8 mouse cellular contexts compared by ENCODE assay signal in the genomic region with DNA sequence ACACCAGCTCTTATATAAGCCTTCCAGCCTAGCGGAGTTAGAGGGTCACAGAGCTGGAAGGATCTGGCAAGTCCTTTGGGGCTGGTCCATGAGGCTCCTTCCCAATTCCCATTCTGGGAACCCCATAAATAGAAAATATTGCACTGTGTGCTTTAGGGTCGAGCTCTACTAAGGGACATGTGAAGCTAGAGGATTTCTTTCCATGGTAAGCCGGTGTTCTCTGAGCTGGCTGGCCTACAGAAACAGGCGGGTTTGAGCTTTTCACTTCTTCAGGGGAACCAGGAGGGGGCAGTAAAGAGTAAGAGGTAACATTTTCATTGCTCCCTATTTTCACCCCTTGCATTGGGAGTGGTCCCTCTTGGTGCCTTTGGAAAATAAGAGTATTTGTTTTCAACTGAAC. TPM values are rescaled to one million over a fixed set of nuclear protein-coding genes. Genes with fewer than 3 reads are reported as not detected.
DNase-seq lines count a peak whose midpoint lies in the region.

No protein-coding gene starts in this region.

- DNase-seq in kidney, adult 18-20 months, result peak; percentile 43
- DNase-seq in kidney, postnatal 25 days, result no peak
- peak; percentile 28 for DNase-seq in ES-CJ7 (ENCODE audit: low read depth, low spot score)
- DNase-seq in embryo, embryonic 10 days (ENCODE audit: low spot score), result peak; percentile 69
- DNase-seq in heart, postnatal 4 days, result peak; percentile 43
- DNase-seq in retina, postnatal 7 days (ENCODE audit: low read depth, low spot score), result peak; percentile 13
- DNase-seq in left cerebral cortex, adult 8-10 months (ENCODE audit: low spot score in 2 of 2), result no peak
- DNase-seq in neural tube, embryonic 10.5 days (ENCODE audit: extremely low spot score, low spot score), result no peak

RNA-seq across cellular contexts. Expression of a gene that starts 13.0 kb away (rescaled TPM):
- 100 to 1,000 TPM; 223 to 231 TPM for total RNA-seq in heart, postnatal 4 days (2021)
- 10 to 100 TPM in 2 of 4 experiments, 1 to 10 TPM in 2; 8.7 to 13.5 (median 10.0) TPM for total RNA-seq in left cerebral cortex, adult 8-10 months (2022)

Comparison
In these comparisons a context has a peak if more than half of its experiments do, and no peak if none do; other contexts are left out.
1. DNase-seq: peak in kidney, adult 18-20 months (single experiment), ES-CJ7 (single experiment), embryo, embryonic 10 days (single experiment), heart, postnatal 4 days (single experiment) and retina, postnatal 7 days (single experiment); none in kidney, postnatal 25 days (0 of 2), left cerebral cortex, adult 8-10 months (0 of 2) and neural tube, embryonic 10.5 days (single experiment).
2. RNA of a gene that starts 13.0 kb away (total RNA-seq): 223 to 231 TPM in heart, postnatal 4 days; 8.7 to 13.5 TPM in left cerebral cortex, adult 8-10 months; every median in the first group is over 10 times any median in the second.